Mouse (Mus musculus) heart, postnatal 0 days (tissue): ENCODE measurements at regions not wholly inside any gene's neighbourhood (a gene's known extent, or its start where the extent isn't known, plus 50 kb on each side); places are given as distances from the start of the nearest gene placed in this dataset.

Source experiments
- CTCF ChIP-seq: IDR thresholded peaks from 2 replicates; pipeline ENCODE4 v1.5.1; 2016; ENCODE audit warnings: antibody characterized with exemption, control low read depth, low read depth
- EP300 ChIP-seq: IDR thresholded peaks from 2 replicates; pipeline ENCODE4 v1.6.1; 2016; ENCODE audit warnings: antibody characterized with exemption, low read depth

DNA sequence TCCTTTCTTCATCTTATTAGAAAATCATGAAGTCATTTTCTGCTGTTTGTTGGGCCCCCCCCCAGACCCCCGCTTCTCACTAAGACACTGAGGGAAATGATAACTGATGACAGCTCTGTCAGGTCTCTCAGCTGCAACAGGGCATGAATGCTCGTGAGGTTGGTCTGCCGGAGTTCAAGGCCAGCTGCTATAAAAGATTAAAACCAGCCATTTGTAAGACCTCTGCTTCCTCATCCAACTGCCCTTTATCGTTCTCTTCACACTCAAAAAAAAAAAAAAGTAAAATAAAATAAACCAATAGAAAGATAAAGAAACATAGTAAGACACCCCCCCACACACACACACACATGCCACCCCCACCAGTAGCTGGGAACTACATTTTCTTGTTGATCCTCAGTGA, 153.0 kb upstream of the Rpl38 start:
- no peak for TF ChIP-seq EP300
- TF ChIP-seq CTCF, result no peak
